Mouse (Mus musculus) neutrophil, adult 5-6 weeks (primary cell): ENCODE results near the gene Tnfaip8l1. TPM values are rescaled to one million over a fixed set of nuclear protein-coding genes. Genes with fewer than 3 reads are reported as not detected.
A peak's percentile ranks its signal among the peaks of the same experiment; 100 is the strongest.

Experiments
- ATAC-seq: fragments of 151-379, 151-347 bp; 2 replicates; pipeline ENCODE4 v1.8.0; 2017; ENCODE audit warnings: mild to moderate bottlenecking, moderate TSS enrichment; ENCODE audit not compliant: insufficient number of reproducible peaks, poor library complexity, low FRiP score, severe bottlenecking; ENCODE audit errors: extremely low read depth
- total RNA-seq: library from RNA; stranded (forward); fragments of 200-1000 nt; gene quantifications from 2 replicates; pipeline ENCODE4 v1.2.3, GENCODE M21; 2017

Tnfaip8l1 gene
- total RNA-seq, 1 experiment from 2014 or later: 1.3 TPM

GRCm38 (mm10) chr17:56207963-56208530, 45.8 kb downstream of the Tnfaip8l1 start:
- no peak for ATAC-seq

GRCm38 (mm10) chr17:56208821-56209220, 46.5 kb downstream of the Tnfaip8l1 start:
- no peak for ATAC-seq

GRCm38 (mm10) chr17:56211090-56211489, 48.8 kb downstream of the Tnfaip8l1 start:
- no peak for ATAC-seq

GRCm38 (mm10) chr17:56212676-56213075, 50.4 kb downstream of the Tnfaip8l1 start:
- ATAC-seq: no peak

- no peak for ATAC-seq
Observed at GRCm38 (mm10) chr17:56214229-56214628, 52.0 kb downstream of the Tnfaip8l1 start.

GRCm38 (mm10) chr17:56217670-56218069, 55.4 kb downstream of the Tnfaip8l1 start:
- no peak for ATAC-seq

GRCm38 (mm10) chr17:56218377-56219191, 56.3 kb downstream of the Tnfaip8l1 start, which contains the start of gene Dpp9:
Gene Dpp9 (minus strand): TSS chr17:56218905.
- peak; percentile 97 for ATAC-seq

- no peak for ATAC-seq
Observed at GRCm38 (mm10) chr17:56219251-56219650, 57.0 kb downstream of the Tnfaip8l1 start.

- ATAC-seq: no peak
Observed at GRCm38 (mm10) chr17:56219805-56220204, 57.5 kb downstream of the Tnfaip8l1 start.

Other genes starting within 250 kb of the Tnfaip8l1 start
- gene Zfp119b, start 213.0 kb upstream of the Tnfaip8l1 start, total RNA-seq: 14.4 and 17.6 TPM in 2 replicates
- gene Ebi3, start 209.8 kb upstream of the Tnfaip8l1 start, total RNA-seq: 19.0 and 30.3 TPM in 2 replicates
- 19.8 and 20.5 TPM in 2 replicates for gene Yju2, start 203.4 kb upstream of the Tnfaip8l1 start, total RNA-seq
- 1.4 and 1.7 TPM in 2 replicates for gene Shd, start 192.0 kb upstream of the Tnfaip8l1 start, total RNA-seq
- not detected in 2 replicates for gene Fsd1, start 176.0 kb upstream of the Tnfaip8l1 start, total RNA-seq
- 1.6 TPM in 1 of 2 replicates, not detected in the other for gene Stap2, start 156.9 kb upstream of the Tnfaip8l1 start, total RNA-seq
- gene Mpnd, start 156.8 kb upstream of the Tnfaip8l1 start, total RNA-seq: 64.9 and 86.9 TPM in 2 replicates
- gene Sh3gl1, start 125.8 kb upstream of the Tnfaip8l1 start, total RNA-seq: 44.8 and 48.6 TPM in 2 replicates
- 1.4 TPM in 2 replicates for gene Chaf1a, start 122.0 kb upstream of the Tnfaip8l1 start, total RNA-seq
- gene Ubxn6, start 87.4 kb upstream of the Tnfaip8l1 start, total RNA-seq: 31.3 and 49.5 TPM in 2 replicates
- 153 and 189 TPM in 2 replicates for gene Hdgfl2, start 82.8 kb upstream of the Tnfaip8l1 start, total RNA-seq
- gene Plin4, start 52.7 kb upstream of the Tnfaip8l1 start, total RNA-seq: 1.1 and 1.2 TPM in 2 replicates
- 3.4 and 4.0 TPM in 2 replicates for gene Plin5, start 44.9 kb upstream of the Tnfaip8l1 start, total RNA-seq
- 126 and 131 TPM in 2 replicates for gene Lrg1, start 40.5 kb upstream of the Tnfaip8l1 start, total RNA-seq
- gene Sema6b, start 22.1 kb upstream of the Tnfaip8l1 start, total RNA-seq: 11.3 and 11.5 TPM in 2 replicates
- 13.9 and 18.0 TPM in 2 replicates for gene Mydgf, start 21.4 kb downstream of the Tnfaip8l1 start, total RNA-seq
- 14.0 and 14.5 TPM in 2 replicates for gene Dpp9, start 56.4 kb downstream of the Tnfaip8l1 start, total RNA-seq
- gene Fem1a, start 94.3 kb downstream of the Tnfaip8l1 start, total RNA-seq: 22.2 and 23.8 TPM in 2 replicates
- gene Ticam1, start 114.3 kb downstream of the Tnfaip8l1 start, total RNA-seq: 4.8 and 6.4 TPM in 2 replicates
- gene Plin3, start 130.4 kb downstream of the Tnfaip8l1 start, total RNA-seq: 13.5 and 14.2 TPM in 2 replicates
- not detected in 2 replicates for gene Arrdc5, start 137.8 kb downstream of the Tnfaip8l1 start, total RNA-seq
- gene Uhrf1, start 140.8 kb downstream of the Tnfaip8l1 start, total RNA-seq: 2.3 and 2.4 TPM in 2 replicates
- gene Kdm4b, start 163.6 kb downstream of the Tnfaip8l1 start, total RNA-seq: 27.2 and 29.6 TPM in 2 replicates